Mouse (Mus musculus) bone marrow, adult 2 months (tissue): ENCODE results near the gene Depdc1b.

Source experiments
- CTCF ChIP-seq: fragments of 200-500 bp; IDR thresholded peaks from 2 replicates; pipeline ENCODE4 v1.5.1; 2011; ENCODE audit warnings: low read length, control low read depth; ENCODE audit not compliant: control insufficient read depth, insufficient read depth
- POLR2A ChIP-seq: fragments of 200-500 bp; IDR thresholded peaks from 2 replicates; pipeline ENCODE4 v1.6.1; 2011; ENCODE audit warnings: low read depth, mild to moderate bottlenecking, control low read depth, low read length, borderline replicate concordance; ENCODE audit not compliant: control insufficient read depth

DNA sequence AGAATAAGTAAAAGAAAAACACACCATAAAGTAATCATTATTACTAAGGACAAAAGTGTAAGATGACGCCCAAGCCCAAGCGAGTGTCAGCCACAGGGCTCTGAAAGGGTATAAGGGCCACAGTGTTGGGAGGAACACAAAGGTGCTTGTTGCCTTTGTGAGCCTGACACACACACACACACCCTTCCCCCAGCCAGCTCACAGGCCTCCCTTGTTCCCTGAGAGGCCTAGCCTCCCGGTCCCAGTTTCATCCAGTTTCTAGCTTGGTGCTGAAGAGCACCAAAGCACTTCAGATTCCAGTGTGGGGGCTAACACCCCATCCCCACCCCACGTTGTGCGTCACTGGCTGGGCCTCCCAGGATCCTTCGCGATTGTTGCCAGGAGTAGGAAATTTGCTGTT is 14.7 kb upstream of the Depdc1b start:
- TF ChIP-seq CTCF (no peak), POLR2A (no peak)
